Mouse (Mus musculus): ENCODE results near the gene Wdr75.

Gene Wdr75

DNA sequence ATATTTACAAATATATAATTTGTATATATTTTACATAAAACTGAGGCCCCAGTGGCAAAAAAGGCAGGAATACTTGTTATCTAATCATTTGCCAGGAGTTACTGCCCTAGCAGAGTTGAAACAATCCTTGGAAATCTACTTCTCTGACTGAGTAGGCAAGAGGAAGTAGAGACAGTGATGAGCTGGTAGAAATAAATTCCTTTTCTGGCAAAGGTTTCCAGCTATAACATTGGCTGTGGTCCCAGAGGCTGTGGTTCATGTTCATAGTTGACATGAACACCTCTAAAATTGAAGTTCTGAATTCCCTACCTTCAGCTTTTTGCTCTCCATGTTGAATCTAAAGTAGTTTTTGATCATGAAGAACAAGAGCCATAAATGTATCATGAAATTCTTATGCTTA is 43.3 kb downstream of the Wdr75 start:
- no peak for DNase-seq

DNA sequence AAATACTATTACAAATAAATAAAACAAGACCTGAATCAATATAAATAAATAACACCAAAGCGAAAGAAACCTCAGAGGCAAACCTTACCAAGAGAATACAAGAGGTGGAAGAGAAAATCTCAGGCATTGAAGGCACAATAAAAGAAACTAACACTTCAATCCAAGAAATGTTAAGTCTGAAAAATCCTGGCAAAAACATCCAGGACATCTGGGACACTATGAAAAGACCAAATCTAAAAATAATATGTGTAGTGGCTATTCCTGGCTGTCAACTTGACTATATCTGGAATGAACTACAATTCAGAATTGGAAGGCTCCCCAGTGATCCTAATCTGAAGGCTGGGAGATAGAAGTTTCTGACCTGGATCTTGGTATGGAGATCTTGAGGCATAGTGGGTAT is 50.5 kb downstream of the Wdr75 start:
- no peak for DNase-seq

DNA sequence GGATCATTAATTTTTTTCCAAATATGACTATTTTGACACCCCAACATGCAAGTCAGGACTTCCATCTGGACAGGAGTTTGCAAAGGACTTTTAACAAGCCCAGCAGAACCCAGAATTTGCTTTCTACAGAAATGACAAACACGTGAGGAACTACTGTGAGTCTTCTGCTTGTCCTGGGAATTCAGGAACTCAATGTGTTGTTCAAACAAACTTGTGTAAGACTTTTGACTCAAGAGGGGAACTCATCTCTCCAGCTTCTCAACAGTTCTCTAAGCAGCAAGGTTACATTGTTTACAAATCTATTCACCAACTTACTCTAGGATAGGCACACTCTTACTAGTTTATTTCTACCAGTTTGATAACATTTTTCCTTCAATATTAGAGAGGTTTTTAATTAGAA is 63.1 kb downstream of the Wdr75 start:
- DNase-seq, result no peak

DNA sequence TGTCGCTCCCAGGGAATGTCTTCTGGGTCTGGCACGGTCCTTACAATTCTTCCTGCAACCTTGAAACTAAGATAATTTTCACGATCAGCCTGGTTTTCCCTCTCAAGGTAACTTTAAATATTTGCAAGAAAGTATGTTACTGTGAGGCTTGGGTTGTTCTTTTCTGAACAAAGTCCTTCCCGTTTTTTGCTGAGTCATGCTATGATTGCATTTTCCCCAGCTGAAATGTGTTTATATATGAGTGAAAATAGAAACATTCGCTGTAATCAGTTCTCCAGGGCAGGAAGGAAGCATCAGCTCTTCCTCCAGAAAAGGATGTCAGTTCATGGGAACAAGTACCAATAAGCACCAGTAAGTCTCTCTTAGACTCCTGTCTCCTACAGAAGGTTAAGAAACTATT is 65.4 kb downstream of the Wdr75 start:
- peak; percentile 3 for DNase-seq

DNA sequence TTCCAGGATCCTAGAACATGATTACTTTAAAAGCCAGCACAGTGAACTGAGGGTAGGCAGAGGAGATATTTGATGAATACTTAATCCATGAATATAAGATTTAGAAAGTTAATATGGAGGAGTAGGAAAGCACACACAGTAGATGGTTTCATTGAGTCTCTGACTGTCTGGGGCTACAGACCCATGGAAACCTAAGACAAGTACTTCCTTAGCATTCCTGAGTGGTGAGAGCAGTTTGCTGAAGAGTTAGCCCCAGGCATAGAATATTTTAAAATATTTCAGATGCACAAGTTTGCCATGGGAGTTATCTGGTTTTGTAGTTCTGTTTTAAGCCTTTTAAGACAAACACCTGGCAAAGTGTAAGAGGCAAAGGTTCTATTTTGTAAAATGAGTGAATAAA is 66.2 kb downstream of the Wdr75 start:
- DNase-seq, result no peak

DNA sequence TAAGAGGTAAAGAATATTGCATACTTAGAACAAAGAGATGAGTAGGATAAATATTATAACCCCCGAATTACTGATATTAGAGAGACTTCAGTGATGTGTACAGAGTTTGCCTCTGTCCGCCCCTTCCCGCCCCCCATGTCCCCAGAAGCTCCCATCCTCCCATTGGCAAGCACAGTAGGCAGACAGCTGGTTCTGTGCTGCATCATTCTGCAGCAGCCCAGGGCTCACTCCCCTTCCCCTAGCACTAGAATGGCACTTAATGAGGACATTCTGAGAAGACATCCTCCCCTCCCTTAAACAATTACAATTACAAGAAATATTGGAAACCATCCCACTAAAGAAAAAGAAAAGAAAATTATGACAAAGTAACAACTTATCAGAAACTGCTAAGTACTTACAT is 68.7 kb downstream of the Wdr75 start:
- DNase-seq, result no peak

DNA sequence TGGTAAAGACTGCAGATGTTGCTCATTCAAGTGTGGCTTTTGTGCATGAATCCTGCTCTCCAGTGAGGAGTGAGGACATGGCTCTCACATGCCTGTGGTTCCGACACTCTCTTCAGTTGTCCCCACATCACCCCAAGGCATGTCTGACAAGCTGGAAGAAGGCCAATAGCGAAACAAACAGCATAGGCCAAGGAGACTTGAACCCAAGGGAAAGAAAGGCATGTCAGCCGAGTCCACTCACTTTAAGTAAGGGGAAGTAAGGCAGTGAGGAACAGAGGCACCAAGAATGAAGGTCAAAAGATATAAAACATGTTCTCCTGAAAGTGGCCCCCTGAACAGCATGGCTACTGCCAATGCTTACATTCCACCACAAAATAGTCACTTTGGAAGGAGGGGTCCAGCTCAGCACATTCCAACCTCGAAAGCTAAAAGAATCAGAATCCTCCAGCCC is 69.6 kb downstream of the Wdr75 start:
- DNase-seq, result no peak

DNA sequence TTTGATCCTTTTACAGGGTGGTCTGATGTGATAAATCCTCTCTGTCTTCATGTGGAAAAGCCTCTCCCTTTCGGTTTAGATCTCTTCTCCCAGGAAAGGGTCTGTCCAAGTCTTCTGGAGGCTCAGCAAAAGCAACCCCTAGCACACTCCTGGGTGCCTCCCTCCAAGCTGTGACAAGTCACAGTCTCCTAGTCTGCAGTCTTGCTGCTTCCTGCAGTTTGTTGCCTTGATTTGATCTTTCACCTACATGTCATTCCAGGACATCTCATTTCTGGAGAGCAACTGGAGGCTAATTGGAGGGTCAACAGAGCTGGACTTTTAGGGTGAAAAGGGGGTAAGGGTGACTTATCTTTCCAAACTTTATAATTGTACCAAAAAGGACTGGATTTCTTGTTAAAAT is 70.3 kb downstream of the Wdr75 start:
- DNase-seq, result no peak

DNA sequence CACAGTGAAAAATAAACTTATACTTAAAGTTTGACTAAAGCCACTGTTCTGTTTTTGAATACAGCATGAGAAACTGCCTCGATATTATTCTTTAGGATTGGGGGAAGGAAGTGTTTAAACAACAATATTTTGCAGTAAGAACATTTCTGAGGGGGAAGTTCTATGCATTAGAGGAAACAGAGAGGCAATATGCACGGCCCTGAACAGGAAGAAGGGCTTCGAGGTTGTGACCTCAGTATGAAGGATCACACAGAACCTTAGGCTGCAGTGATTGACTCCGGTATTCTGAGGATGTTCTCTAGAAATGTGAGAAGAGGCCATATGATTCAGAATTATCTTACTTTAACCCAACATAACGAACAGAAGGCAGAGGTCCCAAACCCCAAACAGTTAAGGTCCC is 70.8 kb downstream of the Wdr75 start:
- DNase-seq, result no peak

DNA sequence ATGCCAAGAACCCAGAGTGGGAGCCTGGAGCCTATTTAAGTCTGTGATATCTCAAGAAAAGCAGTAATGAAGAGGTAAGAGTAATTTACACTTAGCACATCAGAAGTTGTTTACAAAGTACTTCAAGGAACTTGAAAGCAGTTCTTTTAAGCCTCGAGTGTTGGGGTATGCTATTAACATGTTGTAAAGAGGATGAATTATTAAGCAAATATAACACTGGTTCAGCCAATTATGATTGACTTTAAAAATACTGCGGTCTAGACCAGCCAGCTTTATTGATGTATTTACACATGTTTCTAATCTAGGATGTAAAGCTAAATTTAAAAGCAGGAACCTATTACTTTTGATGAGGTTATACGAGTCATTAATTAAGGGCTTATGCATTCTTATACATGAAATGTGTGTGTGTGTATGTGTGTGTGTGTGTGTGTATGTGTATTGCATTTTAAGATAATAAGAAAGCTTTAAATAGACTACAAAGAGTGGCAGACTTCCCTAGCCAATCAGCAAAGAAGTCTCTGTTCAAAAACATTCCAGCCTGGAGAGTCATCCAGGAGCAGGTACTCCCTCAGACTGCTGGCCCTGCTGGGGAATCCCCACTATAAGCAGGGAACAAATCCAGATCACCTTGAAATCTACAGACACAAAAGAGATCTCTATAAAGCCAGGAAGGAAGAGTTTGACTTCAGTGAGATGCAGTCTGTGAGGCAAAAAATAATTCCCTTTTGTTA is 71.5 kb downstream of the Wdr75 start:
- no peak for DNase-seq

DNA sequence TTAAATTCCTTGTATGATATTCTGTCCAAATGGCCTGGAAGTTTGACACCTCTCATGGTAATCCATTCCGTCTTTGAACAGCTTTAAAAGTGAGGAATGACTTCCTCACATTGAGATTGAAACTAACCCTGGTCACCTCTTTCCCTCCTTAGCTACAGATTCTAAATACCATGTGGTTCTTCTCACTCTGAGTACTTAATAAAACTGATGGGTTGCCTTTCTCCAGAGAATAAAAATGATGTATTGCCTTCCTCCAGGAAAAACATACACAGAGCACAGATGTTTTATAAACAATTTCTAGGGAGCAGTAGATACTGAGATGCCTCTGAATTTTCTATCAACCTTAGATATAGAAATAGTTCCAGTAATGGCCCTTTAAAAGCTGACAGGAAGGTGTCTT is 73.1 kb downstream of the Wdr75 start:
- no peak for DNase-seq

DNA sequence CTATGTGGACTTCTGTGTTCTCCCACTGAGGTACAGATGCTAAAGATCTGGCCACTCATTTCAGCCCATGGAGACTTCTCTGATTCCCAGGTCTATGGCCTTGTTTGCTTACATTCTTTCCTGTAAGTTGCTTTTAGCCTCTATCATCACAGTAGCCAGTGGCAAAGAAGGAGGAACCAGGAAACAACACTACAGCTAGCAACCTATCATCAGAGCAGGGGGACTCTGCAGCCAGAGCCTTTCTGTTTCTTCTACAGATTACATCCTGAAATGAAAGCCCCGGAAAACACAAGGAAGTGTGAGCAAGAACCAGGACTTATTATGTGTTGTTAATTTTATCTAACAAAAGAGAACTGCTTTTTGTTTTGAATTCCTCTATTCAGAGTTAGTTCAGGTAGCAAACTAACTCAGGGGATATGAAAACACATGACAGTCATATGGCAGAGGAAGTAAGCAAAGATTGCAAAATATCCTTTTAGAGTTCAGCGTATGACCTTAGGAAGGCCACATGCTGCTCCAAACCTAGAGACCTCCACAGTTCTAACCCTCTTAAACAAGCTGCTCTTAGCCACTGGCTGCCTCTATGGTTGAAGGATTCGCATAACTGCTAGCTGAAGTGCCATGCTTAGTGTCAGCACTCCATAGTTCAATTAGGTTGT is 73.6 kb downstream of the Wdr75 start:
- DNase-seq, result no peak

Data from right cerebral cortex, adult 18-20 months (tissue).